Comparison of ENCODE assay signal across 15 mouse cellular contexts in the genomic region with DNA sequence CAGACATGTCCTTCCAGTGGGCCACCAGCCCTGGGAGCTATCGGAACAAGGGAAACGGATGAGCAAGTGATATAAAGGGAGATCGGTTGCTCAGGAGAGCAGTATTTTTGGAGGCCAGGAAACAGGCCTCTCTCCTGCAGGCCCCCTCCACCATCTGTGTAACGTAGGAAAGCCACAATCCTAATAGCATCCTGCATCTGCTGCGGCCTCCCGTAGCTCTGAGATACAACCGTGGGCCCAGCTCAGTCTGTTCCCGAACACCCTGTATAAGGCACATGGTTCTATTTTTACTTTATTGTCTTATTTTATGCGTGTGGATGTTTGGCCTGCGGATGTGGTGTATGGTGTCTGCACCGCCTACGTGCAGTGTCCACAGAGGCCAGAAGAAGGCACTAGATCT.
A peak's percentile ranks its signal among the peaks of the same experiment; 100 is the strongest.
DNase-seq lines count a peak whose midpoint lies in the region; ATAC-seq and TF ChIP-seq lines count a peak whose summit lies in the region.
"Had no signal": no experiment of that assay in that cellular context is flagged by ENCODE, and none has a peak within 500 bp of the region (broad histone marks: within the 10 kb centered on the region; RNA-seq: fewer than 3 reads in every experiment).

No protein-coding gene starts in this region.

- no peak overlapping the region for H3K4me3 ChIP-seq in forebrain, embryonic 10.5 days
- no peak overlapping the region for H3K4me3 ChIP-seq in forebrain, embryonic 15.5 days
- no peak overlapping the region for H3K4me3 ChIP-seq in stomach, postnatal 0 days (ENCODE audit: low read depth, low read length)
- H3K4me3 ChIP-seq: heart, embryonic 10.5 days; midbrain, embryonic 15.5 days; neural tube, embryonic 13.5 days had no signal

- TF ChIP-seq CTCF in stomach, postnatal 0 days (IDR thresholded peaks at IDR 0.05; ENCODE audit: low read depth), result no peak

- WGBS in forebrain, embryonic 10.5 days, result 95% methylated on average over 12 of the region's 12 CpGs
- 93% methylated on average over 12 of the region's 12 CpGs for WGBS in forebrain, embryonic 15.5 days
- 92% methylated on average over 12 of the region's 12 CpGs for WGBS in stomach, postnatal 0 days

- peak overlapping the region; percentile 25; the same call in 1 of the 2 replicates for H3K27ac ChIP-seq in forebrain, embryonic 10.5 days
- H3K27ac ChIP-seq in forebrain, embryonic 15.5 days (replicated peaks), result no peak overlapping the region
- H3K27ac ChIP-seq in stomach, postnatal 0 days (replicated peaks), result no peak overlapping the region
- H3K27ac ChIP-seq: midbrain, embryonic 15.5 days had no signal

- H3K36me3 ChIP-seq in forebrain, embryonic 10.5 days (replicated peaks), result no peaks in the 10 kb centered on the region
- no peaks in the 10 kb centered on the region for H3K36me3 ChIP-seq in forebrain, embryonic 15.5 days
- no peaks in the 10 kb centered on the region for H3K36me3 ChIP-seq in stomach, postnatal 0 days (ENCODE audit: control insufficient read depth, insufficient read depth, low read length)
- H3K36me3 ChIP-seq: heart, embryonic 10.5 days; midbrain, embryonic 15.5 days; neural tube, embryonic 13.5 days had no signal

- H3K27me3 ChIP-seq in forebrain, embryonic 10.5 days (ENCODE audit: poor library complexity, severe bottlenecking), result 0 out of 2 replicates have a peak, but pooled peaks cover 11% of the 10 kb centered on the region
- no peaks in the 10 kb centered on the region for H3K27me3 ChIP-seq in forebrain, embryonic 15.5 days
- no peaks in the 10 kb centered on the region for H3K27me3 ChIP-seq in stomach, postnatal 0 days (ENCODE audit: control insufficient read depth, insufficient read depth, low read length)
- H3K27me3 ChIP-seq: midbrain, embryonic 15.5 days; neural tube, embryonic 13.5 days had no signal

- DNase-seq in forebrain, embryonic 10.5 days (ENCODE audit: extremely low spot score, low spot score), result no peak
- DNase-seq in left cerebral cortex, postnatal 14 days (ENCODE audit: low spot score in 2 of 2), result peak; percentile 39 to 61
- DNase-seq in left cerebral cortex, adult 11 months (ENCODE audit: low spot score), result no peak
- DNase-seq in brain, adult 2 months (ENCODE audit: low read depth, low spot score), result peak; percentile 75
- peak; percentile 41 to 45 for DNase-seq in layer of hippocampus, postnatal 36 days
- no peak for DNase-seq in ovary, postnatal 14 days (ENCODE audit: low spot score)
- no peak for DNase-seq in stomach, postnatal 0 days (ENCODE audit: low spot score)
- DNase-seq: adrenal gland, postnatal 25 days; heart, postnatal 36 days; kidney, postnatal 14 days; lung, adult 2 months had no signal

- H3K9me3 ChIP-seq in forebrain, embryonic 10.5 days, result no peaks in the 10 kb centered on the region
- H3K9me3 ChIP-seq in forebrain, embryonic 15.5 days, result no peaks in the 10 kb centered on the region
- no peaks in the 10 kb centered on the region for H3K9me3 ChIP-seq in stomach, postnatal 0 days (ENCODE audit: control insufficient read depth, low read length)
- H3K9me3 ChIP-seq: heart, embryonic 10.5 days; midbrain, embryonic 15.5 days; neural tube, embryonic 13.5 days had no signal

- H3K9ac ChIP-seq in forebrain, embryonic 15.5 days (replicated peaks), result no peak overlapping the region
- no peak overlapping the region for H3K9ac ChIP-seq in stomach, postnatal 0 days (ENCODE audit: low read length)
- H3K9ac ChIP-seq: midbrain, embryonic 15.5 days had no signal

- no peak overlapping the region for H3K4me2 ChIP-seq in forebrain, embryonic 15.5 days (replicated peaks)
- H3K4me2 ChIP-seq in stomach, postnatal 0 days (replicated peaks; ENCODE audit: low read depth), result no peak overlapping the region
- H3K4me2 ChIP-seq: midbrain, embryonic 15.5 days; neural tube, embryonic 13.5 days had no signal

- ATAC-seq in forebrain, embryonic 15.5 days (replicated peaks), result no peak
- no peak for ATAC-seq in stomach, postnatal 0 days (ENCODE audit: low FRiP score, low TSS enrichment)

- peaks cover 58% of the 10 kb centered on the region for H3K4me1 ChIP-seq in forebrain, embryonic 10.5 days
- H3K4me1 ChIP-seq in forebrain, embryonic 15.5 days, result peaks cover 22% of the 10 kb centered on the region
- no peaks in the 10 kb centered on the region for H3K4me1 ChIP-seq in stomach, postnatal 0 days (replicated peaks; ENCODE audit: control insufficient read depth, insufficient read depth)
- H3K4me1 ChIP-seq: midbrain, embryonic 15.5 days had no signal

- intact Hi-C loops in left cerebral cortex, postnatal 14 days (cut with DNase I), result loop anchor here (5.0 kb wide), 1 partner anchor 42 kb away; no protein-coding TSS in a partner anchor

- TF ChIP-seq EP300 in stomach, postnatal 0 days (optimal IDR thresholded peaks at IDR 0.05), result no peak

Comparison
In these comparisons a context has a peak if more than half of its experiments do, and no peak if none do; other contexts are left out.
1. DNase-seq: peak in left cerebral cortex, postnatal 14 days (2 of 2), brain, adult 2 months (single experiment) and layer of hippocampus, postnatal 36 days (2 of 2); none in forebrain, embryonic 10.5 days (single experiment), left cerebral cortex, adult 11 months (single experiment), ovary, postnatal 14 days (single experiment) and stomach, postnatal 0 days (single experiment).